Mouse (Mus musculus): ENCODE data around the gene Wdr75.

DNA sequence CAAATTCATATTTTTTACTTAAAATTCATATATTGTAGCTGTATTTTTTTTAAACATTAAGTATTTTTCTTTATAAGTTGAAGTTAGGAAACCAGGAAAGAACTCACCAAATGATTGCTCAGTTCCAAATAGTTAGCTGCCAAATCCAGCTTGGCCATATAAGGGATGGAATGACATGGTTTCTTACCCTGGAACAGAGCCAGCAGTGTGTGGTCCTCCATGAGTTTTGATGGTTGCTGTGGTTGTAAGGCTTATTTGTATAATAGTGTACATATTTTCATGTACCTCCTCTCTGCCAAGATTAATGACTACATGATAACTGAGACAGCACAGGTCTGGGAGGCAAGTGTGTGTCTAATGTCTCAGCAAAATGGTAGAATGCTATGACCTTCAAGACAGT lies 38.3 kb upstream of the Wdr75 start:
- TF ChIP-seq POLR2A (IDR thresholded peaks at IDR 0.05; ENCODE audit: insufficient read length, low read depth) (no peak), POLR2AphosphoS2 (IDR thresholded peaks at IDR 0.05; ENCODE audit: insufficient read length, low read depth) (no peak), MYOG (IDR thresholded peaks at IDR 0.05; ENCODE audit: control insufficient read depth in 1 of 3, insufficient read depth in 1 of 3, insufficient read length in 2 of 3, low read depth in 2 of 3) (no peak), MYOD1 (IDR thresholded peaks at IDR 0.05; ENCODE audit: control insufficient read depth in 1 of 3, insufficient read length in 2 of 3, low read depth in 2 of 3) (no peak)
